Mouse (Mus musculus): ENCODE results near the gene Dtx3. TPM values are rescaled to one million over a fixed set of nuclear protein-coding genes. Genes with fewer than 3 reads are reported as not detected.
"Not testable (repeated sequence)": the region's sequence is repeated elsewhere in the genome, so short reads cannot be mapped to it uniquely, and the experiment has no call there.

Gene Dtx3
- polyA plus RNA-seq, 1 experiment from 2014 or later, result 90.4 TPM

DNA sequence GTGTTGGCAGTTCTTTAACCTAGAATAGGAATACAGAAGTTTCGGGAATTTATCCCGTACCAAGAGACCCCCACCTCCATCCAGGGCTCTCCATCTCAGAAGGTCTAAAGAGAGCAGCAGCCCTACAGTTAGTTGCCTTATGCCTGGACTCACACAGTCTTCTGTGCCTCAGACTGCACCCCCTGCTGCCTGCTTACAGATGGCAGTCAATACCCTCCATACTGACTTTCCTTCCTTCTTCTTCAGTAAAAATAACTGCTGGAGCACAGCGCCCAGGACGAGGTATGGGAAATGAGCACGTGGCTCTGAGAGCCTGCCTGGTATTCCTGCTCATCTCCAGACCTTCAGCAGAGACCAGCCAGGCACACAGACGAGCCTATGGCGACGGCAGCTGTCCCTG lies 4.8 kb upstream of the Dtx3 start:
- peaks cover 32% of the 10 kb centered on the region for H3K36me3 ChIP-seq
- ATAC-seq (ENCODE audit: insufficient read depth, low FRiP score, low read depth), result no peak
- no peak overlapping the region for H3K9ac ChIP-seq
- WGBS, result 88% methylated on average over 8 of the region's 8 CpGs
- H3K4me1 ChIP-seq, result 0 out of 2 replicates have a peak, but pooled peaks cover 3% of the 10 kb centered on the region
- no peaks in the 10 kb centered on the region for H3K9me3 ChIP-seq
- H3K27ac ChIP-seq, result no peak overlapping the region
- H3K27me3 ChIP-seq (replicated peaks), result no peaks in the 10 kb centered on the region
- H3K4me3 ChIP-seq (replicated peaks), result no peak overlapping the region
- no peak overlapping the region for H3K4me2 ChIP-seq

- Histone ChIP-seq H3K4me2 (no peak overlapping the region), H3K4me3 (replicated peaks) (no peak overlapping the region), H3K9me3 (no peaks in the 10 kb centered on the region), H3K27me3 (replicated peaks) (no peaks in the 10 kb centered on the region), H3K9ac (no peak overlapping the region), H3K36me3 (peaks cover 29% of the 10 kb centered on the region), H3K4me1 (peaks cover 10% of the 10 kb centered on the region; the same call in 1 of the 2 replicates), H3K27ac (no peak overlapping the region)
- no peak for ATAC-seq (ENCODE audit: insufficient read depth, low FRiP score, low read depth)
- 85% methylated on average over 11 of the region's 11 CpGs for WGBS
Observed at GRCm38 (mm10) chr10:127199474-127199873, 3.9 kb upstream of the Dtx3 start.

DNA sequence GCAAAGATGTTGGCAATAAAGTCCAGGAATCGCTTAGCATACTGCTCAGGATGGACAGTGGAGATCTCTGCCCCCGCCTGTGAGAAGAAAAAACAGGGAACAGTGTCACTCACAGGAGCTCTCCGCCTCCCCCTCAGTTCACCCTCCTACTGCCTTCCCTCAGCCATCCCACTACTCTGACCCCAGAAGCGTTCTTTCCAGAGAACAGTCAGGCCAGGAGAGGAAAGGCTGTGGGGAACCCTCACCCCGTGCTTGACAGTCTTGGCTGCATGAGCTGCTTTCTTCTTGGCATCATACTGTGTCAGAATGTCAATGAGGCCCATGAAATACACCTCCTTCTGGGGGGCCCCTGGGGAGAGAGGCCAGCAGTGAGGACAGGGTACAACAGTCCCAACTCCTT lies 3.5 kb upstream of the Dtx3 start:
- H3K27me3 ChIP-seq (replicated peaks), result no peaks in the 10 kb centered on the region
- ATAC-seq (ENCODE audit: insufficient read depth, low FRiP score, low read depth), result no peak
- H3K9ac ChIP-seq, result no peak overlapping the region
- peaks cover 14% of the 10 kb centered on the region for H3K4me1 ChIP-seq
- H3K27ac ChIP-seq, result no peak overlapping the region
- 78% methylated on average over 5 of the region's 5 CpGs for WGBS
- no peaks in the 10 kb centered on the region for H3K9me3 ChIP-seq
- peaks cover 29% of the 10 kb centered on the region for H3K36me3 ChIP-seq
- no peak overlapping the region for H3K4me2 ChIP-seq
- H3K4me3 ChIP-seq (replicated peaks), result no peak overlapping the region

DNA sequence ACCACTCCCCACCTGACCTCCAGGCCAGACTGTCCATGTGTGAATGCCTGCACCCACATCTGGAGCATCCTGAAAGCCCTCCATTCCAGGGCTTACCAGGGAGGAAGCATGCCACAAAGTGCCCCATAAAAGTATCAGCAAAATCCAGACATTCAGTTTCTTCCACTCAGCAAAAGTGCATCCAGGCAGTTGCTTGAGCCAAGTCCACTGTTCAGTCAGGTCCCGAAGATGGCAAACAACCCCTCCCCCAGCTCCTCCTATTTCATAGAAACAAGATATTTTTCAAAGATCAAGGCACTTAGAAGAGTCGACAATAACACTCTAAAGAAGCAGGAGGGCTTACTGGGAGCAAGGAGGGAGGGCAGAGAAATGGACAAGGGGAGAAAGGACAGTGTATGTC lies 3.0 kb upstream of the Dtx3 start:
- Histone ChIP-seq H3K36me3 (peaks cover 29% of the 10 kb centered on the region), H3K4me1 (peaks cover 14% of the 10 kb centered on the region)

GRCm38 (mm10) chr10:127197505-127198110 lies 2.1 kb upstream of the Dtx3 start:
- peaks cover 28% of the 10 kb centered on the region for H3K36me3 ChIP-seq
- no peaks in the 10 kb centered on the region for H3K9me3 ChIP-seq
- H3K4me3 ChIP-seq (replicated peaks), result no peak overlapping the region
- 80% methylated on average over 11 of the region's 11 CpGs for WGBS
- no peak for ATAC-seq (ENCODE audit: insufficient read depth, low FRiP score, low read depth)
- H3K27me3 ChIP-seq (replicated peaks), result no peaks in the 10 kb centered on the region
- H3K9ac ChIP-seq, result no peak overlapping the region
- peaks cover 14% of the 10 kb centered on the region for H3K4me1 ChIP-seq
- no peak overlapping the region for H3K4me2 ChIP-seq
- no peak overlapping the region for H3K27ac ChIP-seq

More for the DNA sequence above, 3.0 kb upstream of the Dtx3 start:
- H3K9me3 ChIP-seq, result no peaks in the 10 kb centered on the region
- H3K4me3 ChIP-seq (replicated peaks), result no peak overlapping the region
- no peak overlapping the region for H3K4me2 ChIP-seq
- no peaks in the 10 kb centered on the region for H3K27me3 ChIP-seq (replicated peaks)
- WGBS, result 43% methylated on average over 2 of the region's 2 CpGs
- H3K27ac ChIP-seq, result no peak overlapping the region
- ATAC-seq (ENCODE audit: insufficient read depth, low FRiP score, low read depth), result no peak
- no peak overlapping the region for H3K9ac ChIP-seq

DNA sequence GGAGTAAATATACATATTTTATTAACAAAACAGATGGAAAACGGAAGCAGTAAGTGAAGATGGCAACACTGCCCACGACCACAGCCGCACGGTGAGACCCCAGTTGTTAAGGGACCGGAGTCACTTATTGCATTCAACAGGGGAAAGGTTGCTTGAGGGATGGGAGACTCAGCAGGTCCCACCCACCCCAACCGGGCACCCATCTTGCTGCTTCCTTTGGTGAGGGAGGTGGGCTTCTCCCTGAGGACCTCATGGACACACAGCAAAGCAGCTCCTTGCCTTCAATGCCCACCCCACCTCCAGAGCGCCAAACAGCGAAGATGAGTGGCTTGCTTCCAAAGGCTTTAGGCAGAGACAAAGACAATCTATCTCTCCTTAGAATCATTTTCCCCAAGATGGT lies 1.6 kb upstream of the Dtx3 start:
- Histone ChIP-seq H3K4me1 (peaks cover 18% of the 10 kb centered on the region), H3K27ac (peak overlapping the region; percentile 48), H3K9ac (no peak overlapping the region), H3K36me3 (peaks cover 31% of the 10 kb centered on the region), H3K27me3 (replicated peaks) (no peaks in the 10 kb centered on the region), H3K4me3 (replicated peaks) (no peak overlapping the region), H3K4me2 (no peak overlapping the region), H3K9me3 (no peaks in the 10 kb centered on the region)
- whole genome bisulfite sequencing, result 89% methylated on average over 8 of the region's 8 CpGs
- ATAC-seq (ENCODE audit: insufficient read depth, low FRiP score, low read depth), result no peak

DNA sequence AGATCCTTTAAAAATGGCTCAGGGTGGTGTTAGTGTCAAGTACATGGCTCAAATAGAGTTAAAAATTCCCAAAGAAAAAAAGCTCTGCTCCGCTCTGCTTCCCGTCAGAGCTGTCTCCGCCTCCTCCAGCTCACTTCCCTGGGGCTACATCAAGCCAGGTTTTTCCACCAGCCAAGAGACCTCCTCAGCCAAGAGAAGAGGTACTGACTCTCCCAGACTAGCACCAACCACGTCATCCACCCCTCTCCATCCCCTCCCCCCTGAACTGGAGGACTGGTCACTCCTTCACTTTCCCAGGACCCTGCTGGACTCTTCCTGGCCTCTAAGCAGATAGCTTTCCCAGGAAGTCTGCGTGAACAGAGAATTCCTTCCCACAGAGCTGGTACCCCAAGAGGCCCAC lies 864 bp upstream of the Dtx3 start:
- Histone ChIP-seq H3K9me3 (no peaks in the 10 kb centered on the region), H3K27ac (peak overlapping the region; percentile 94), H3K27me3 (replicated peaks) (no peaks in the 10 kb centered on the region), H3K4me2 (peak overlapping the region; percentile 96), H3K9ac (no peak overlapping the region), H3K36me3 (peaks cover 31% of the 10 kb centered on the region), H3K4me1 (peaks cover 19% of the 10 kb centered on the region), H3K4me3 (replicated peaks) (peak overlapping the region; percentile 97)
- ATAC-seq (ENCODE audit: insufficient read depth, low FRiP score, low read depth), result peak; percentile 80
- WGBS, result 13% methylated on average over 5 of the region's 5 CpGs

GRCm38 (mm10) chr10:127194428-127195327 lies 850 bp downstream of the Dtx3 start:
- WGBS, result 9% methylated on average over 22 of the region's 22 CpGs

DNA sequence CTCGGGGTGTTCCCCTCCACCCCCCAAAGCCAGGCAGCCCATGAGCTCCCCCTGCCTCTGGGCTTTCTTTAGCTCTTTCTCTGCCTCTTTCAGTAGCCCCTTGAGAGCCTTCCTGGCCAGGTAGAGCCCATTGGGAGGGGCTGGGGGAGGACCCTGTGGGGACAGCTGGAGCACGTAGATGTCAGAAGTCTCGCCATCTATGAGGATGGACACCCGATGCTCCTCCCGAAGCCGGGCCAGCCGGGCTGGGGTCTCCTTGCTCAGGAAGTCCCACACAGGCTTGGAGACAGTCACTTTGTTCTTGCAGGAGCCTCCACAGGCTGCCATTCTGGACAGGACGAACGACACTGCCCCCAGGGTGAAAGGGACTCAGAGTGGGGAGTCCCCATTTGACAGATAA lies 2.5 kb downstream of the Dtx3 start:
- no peak for ATAC-seq (ENCODE audit: insufficient read depth, low FRiP score, low read depth)
- WGBS, result 79% methylated on average over 9 of the region's 9 CpGs
- Histone ChIP-seq H3K36me3 (peaks cover 18% of the 10 kb centered on the region), H3K4me3 (replicated peaks) (no peak overlapping the region), H3K27ac (no peak overlapping the region), H3K27me3 (replicated peaks) (no peaks in the 10 kb centered on the region), H3K9me3 (no peaks in the 10 kb centered on the region), H3K9ac (no peak overlapping the region), H3K4me2 (no peak overlapping the region), H3K4me1 (peaks cover 46% of the 10 kb centered on the region)

More at GRCm38 (mm10) chr10:127194428-127195327, 850 bp downstream of the Dtx3 start:
- ATAC-seq (ENCODE audit: insufficient read depth, low FRiP score, low read depth), result 0 out of 2 replicates have a peak, but pooled peaks have one; percentile 29
- H3K27me3 ChIP-seq (replicated peaks), result no peaks in the 10 kb centered on the region
- H3K9ac ChIP-seq, result peak overlapping the region; percentile 74
- H3K9me3 ChIP-seq, result no peaks in the 10 kb centered on the region
- H3K36me3 ChIP-seq, result peaks cover 25% of the 10 kb centered on the region
- peak overlapping the region; percentile 96 for H3K4me2 ChIP-seq
- H3K27ac ChIP-seq, result peak overlapping the region; percentile 94
- H3K4me3 ChIP-seq (replicated peaks), result peak overlapping the region; percentile 97
- H3K4me1 ChIP-seq, result peaks cover 36% of the 10 kb centered on the region

GRCm38 (mm10) chr10:127192057-127192328 lies 3.5 kb downstream of the Dtx3 start:
- H3K27ac ChIP-seq; ATAC-seq (ENCODE audit: insufficient read depth, low FRiP score, low read depth); H3K4me3 ChIP-seq (replicated peaks); H3K4me2 ChIP-seq; H3K9me3 ChIP-seq; H3K27me3 ChIP-seq (replicated peaks); H3K9ac ChIP-seq: not testable (repeated sequence)
- H3K4me1 ChIP-seq, result peaks cover 46% of the 10 kb centered on the region
- 93% methylated on average over 1 of the region's 1 CpGs for WGBS
- peaks cover 15% of the 10 kb centered on the region for H3K36me3 ChIP-seq

DNA sequence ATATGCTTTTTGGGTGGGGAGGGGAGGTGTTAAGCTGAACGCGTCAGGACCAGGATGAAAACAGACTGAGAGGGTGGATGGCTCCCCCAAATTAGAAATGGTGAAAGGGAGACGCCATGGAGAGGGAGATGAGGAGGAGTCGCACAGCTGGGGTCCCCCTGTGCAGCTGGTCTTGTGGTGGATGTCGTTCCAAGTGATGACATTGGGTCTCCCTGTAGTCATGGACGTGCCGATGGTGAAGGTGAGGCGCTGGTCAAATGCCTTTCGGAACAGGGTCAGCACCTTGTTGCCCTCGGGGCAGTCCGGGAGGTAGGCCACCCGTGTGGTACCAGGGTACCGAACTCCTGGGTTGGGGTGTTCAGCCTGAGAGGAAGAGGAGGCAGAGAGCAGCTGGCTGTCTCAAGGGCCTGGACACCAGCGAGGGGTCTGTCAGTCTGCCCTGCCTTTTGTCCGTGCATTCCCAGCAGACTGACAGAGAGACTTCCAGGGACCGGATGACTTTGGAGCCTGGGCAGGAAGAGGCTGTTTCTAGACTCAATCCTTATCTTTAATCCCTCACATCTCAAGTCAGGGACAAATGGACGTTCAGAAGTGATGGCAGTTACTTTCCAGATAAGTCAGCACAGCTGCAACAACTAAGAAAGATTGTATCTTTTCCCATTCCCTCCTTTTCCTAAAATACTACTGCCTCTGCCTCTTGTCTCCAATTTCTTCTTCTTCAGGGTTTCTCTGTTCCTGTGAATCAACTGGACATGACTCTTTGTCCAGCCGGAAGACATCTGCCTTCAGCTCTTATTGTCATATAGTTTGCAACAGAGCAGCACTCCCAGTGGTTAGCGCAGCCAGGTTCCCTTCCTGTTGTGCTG lies 4.1 kb downstream of the Dtx3 start:
- no peaks in the 10 kb centered on the region for H3K27me3 ChIP-seq (replicated peaks)
- ATAC-seq (ENCODE audit: insufficient read depth, low FRiP score, low read depth), result no peak
- H3K9me3 ChIP-seq, result no peaks in the 10 kb centered on the region
- H3K9ac ChIP-seq, result no peak overlapping the region
- H3K36me3 ChIP-seq, result peaks cover 20% of the 10 kb centered on the region
- peaks cover 43% of the 10 kb centered on the region for H3K4me1 ChIP-seq
- WGBS, result 76% methylated on average over 19 of the region's 19 CpGs
- peak overlapping the region; percentile 94 for H3K27ac ChIP-seq
- H3K4me2 ChIP-seq, result no peak overlapping the region
- no peak overlapping the region for H3K4me3 ChIP-seq (replicated peaks)

Data from stomach, embryonic 15.5 days (tissue).